Mouse (Mus musculus): ENCODE data around the gene Crlf1.
"Not testable (repeated sequence)": the region's sequence is repeated elsewhere in the genome, so short reads cannot be mapped to it uniquely, and the experiment has no call there.

Crlf1 gene

GRCm38 (mm10) chr8:70500386-70501301 is 7.7 kb downstream of the Crlf1 start:
- DNase-seq: peak; percentile 31 to 71

- no peak for DNase-seq
These were observed 9.0 kb downstream of the Crlf1 start for GRCm38 (mm10) chr8:70501820-70502529.

- no peak for DNase-seq
These were observed 9.6 kb downstream of the Crlf1 start for GRCm38 (mm10) chr8:70502540-70502939.

GRCm38 (mm10) chr8:70503062-70503750 is 10.2 kb downstream of the Crlf1 start:
- DNase-seq: peak; percentile 63 to 83

DNA sequence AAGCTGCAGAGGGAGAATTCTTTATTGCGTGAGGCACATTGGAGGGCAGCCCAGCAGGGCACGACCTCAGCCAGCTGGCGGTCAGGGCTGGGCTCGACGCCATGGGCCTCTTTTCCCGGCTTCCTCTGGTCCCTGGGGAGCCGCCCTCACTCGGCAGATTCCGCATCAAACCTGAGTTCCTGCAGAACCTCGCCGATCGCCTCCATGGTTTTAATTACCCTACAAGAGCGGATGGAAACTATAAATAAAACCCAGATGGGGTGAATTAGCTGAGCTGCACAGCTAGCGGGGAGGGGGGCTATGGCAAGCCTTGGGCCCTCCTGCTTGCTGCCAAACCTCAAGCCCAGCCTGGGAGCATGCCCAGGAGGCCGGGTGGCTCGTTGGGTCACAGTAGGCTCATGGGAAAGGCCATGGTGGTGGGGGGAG is 11.3 kb downstream of the Crlf1 start:
- peak; percentile 49 to 74 for DNase-seq

DNA sequence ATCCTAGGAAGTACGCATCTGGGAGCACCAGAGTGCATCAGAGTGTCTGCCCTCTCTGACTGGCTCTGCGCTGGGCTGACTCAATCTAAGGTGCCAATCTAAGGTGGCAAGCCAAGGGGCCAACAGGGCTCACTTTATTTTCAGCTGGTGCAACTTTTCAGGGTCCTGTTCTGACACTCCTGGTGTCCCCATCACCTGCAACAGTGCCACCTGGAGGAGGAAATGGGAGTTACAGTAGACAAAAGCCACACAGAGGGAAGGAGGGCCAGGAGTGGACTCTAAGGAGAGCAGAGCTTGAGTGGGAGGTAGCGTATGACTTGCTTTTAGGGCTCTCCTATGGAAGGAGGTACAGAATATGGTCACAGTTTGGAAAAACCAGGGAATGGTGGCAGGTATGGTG is 11.9 kb downstream of the Crlf1 start:
- peak; percentile 65 to 90 for DNase-seq

DNA sequence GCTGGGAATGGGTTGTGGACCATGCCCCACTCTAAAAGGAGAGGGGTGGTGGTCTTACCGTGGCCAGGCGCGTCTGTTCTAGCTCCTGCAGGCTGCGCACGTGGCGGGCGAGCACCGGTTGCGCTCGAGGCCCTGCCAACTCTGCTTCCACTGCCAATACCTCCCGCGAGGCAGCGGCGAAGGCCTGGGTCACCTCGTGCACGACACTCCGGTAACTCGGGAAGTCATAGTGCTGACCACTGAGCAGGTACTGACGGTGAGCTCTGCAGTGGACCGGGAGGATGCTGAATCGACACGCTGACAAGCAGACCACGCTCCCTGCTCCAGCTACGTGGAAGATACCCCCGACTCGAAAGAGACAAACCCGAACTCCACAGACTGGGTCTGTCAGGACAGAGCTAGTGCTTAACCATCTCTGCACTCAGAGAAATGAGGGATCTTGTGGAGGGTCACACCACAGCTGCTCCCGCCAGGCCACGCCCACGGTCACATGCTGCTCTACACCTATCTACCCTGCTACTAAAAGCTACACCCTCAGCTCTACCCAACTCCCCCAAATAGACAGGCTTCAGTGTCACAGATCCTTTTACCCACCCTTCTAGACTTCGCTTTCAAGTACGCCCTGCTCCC is 12.9 kb downstream of the Crlf1 start:
- peak in 1 of 2 experiments; percentile 36 for DNase-seq

DNA sequence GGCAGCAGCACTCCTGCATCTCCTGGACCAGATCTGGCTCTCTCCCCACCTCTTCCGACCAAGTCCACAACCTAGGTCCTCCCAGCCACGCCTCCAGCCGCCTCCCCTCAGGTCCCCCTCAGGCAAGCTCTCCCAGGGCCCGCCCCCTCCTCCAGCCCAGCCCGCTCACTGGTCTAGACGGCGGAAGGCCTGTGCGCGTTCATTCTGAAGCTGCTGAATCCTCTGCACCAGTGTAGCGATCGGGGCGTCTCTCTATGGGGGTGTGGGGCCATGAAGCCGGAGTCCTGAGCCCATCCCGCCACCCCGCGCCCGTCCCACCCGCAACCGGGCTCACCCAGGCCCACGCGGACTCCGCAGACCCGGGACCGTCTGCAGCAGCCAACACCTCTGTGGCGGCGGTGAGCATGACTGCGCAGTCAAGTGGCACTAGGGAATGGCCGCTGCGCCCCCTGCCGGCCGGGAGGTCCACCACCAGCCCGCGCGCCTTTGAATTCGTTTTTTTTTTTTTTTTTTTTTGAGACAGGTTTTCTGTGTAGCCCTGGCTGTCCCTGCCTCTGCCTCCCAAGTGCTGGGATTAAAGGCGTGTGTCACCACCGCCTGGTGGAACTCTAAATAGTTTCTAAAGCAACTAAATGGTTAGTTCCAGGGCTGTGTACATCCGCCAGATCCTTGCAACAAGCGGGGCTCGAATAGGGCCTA is 13.5 kb downstream of the Crlf1 start, which contains the start of gene Rex1bd:
Gene Rex1bd (minus strand): TSS at position 425 of the 699 bp plus-strand sequence.
- DNase-seq: peak; percentile 96 to 97

DNA sequence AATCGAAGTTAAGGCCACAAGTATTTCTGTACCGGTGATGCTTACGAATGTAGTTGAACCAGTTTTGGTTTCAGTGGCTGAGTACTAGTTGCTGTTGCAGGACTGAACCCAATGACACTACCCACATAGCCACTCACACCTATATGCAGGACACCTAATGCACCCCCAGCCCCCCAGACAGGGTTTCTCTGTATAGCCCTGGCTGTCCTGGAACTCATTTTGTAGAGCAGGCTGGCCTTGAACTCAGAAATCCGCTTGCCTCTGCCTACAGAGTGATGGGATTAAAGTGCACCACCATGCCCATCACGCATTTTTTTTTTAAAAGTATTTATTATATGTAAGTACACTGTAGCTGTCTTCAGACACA is 14.1 kb downstream of the Crlf1 start:
- no peak for DNase-seq

DNA sequence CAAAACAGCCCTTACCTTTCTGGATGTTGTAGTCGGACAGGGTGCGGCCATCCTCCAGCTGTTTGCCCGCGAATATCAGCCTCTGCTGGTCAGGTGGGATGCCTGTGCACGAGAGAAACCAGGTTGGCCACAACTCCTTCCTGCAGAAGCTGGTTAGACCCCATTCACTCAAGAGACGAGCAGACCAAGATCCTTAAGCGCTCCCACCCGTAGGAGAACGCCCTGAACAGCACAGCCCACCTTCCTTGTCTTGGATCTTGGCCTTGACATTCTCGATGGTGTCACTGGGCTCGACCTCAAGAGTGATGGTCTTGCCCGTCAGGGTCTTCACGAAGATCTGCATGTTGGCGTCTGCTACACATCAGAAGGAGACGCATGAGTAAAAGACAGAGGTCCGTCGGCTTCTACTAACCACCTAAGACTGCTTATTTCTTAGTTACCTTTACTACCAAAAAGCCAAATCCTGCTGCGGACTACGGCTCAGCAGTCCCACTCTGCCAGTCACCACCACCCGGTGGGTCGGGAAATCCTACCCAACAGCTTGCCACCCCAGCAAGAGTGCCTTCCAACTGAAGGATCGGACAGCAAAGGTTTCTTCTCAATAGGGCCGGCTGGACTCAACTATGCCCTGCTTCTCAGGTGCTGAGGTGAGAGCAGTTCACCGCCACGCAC is 16.5 kb downstream of the Crlf1 start:
- no peak for DNase-seq

DNA sequence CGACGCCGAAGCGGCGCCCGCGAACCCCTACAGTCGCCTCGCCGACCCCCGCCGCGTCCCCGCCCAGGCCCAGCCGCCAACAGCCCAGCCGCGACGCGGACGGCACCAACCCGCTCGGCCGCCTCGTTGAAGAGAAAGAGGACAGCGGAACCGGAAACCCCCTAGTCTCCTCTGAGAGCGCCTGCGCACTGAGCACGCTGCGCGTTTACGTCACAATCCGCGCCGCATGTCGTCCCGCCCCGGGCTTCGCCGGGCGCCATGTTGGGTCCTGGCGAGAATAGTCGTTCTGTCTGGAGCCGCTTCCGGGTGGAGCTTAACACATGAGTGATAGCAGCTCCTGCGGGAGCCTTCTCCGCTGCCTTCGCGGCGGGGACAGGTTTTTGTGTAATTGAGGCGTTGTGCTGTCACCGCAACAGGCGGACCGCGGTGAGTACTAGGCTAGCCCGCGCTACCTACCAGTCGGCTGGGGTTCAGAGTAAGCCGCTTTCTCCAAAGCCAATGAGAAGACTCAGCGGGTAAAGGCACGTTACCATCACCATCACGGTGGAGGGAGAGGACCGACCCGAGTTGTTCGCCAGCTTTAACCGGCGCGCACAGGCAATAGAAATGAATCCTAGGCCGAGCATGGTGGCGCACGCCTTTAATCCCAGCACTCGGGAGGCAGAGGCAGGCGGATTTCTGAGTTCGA is 17.4 kb downstream of the Crlf1 start, which contains the start of gene Uba52:
Gene Uba52 (minus strand): TSS at position 574 of the 688 bp plus-strand sequence.
- peak; percentile 97 for DNase-seq

GRCm38 (mm10) chr8:70511174-70511573 is 18.2 kb downstream of the Crlf1 start:
- DNase-seq: not testable (repeated sequence)

GRCm38 (mm10) chr8:70511770-70512169 is 18.8 kb downstream of the Crlf1 start:
- DNase-seq: no peak

- DNase-seq: no peak
These were observed 19.4 kb downstream of the Crlf1 start for GRCm38 (mm10) chr8:70512253-70512903.

DNA sequence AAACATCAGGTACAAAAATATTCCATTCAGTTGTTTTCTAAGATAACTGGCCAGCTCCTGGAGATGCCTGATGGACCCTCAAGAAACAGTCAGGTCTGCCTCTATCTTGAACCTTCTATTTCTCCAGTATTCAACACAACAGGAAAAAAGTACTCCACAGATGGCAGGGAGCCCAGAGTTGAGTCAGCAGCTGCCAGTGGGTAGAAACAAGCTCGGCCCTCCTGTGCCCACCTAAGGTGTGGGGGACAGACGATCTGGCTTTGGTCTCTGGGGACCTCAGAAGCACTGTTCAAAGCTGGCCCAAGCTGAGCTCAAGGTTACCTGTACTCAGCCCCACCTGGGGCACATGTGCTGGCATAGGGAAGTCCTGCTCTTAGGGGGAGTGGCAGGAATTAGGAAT is 20.5 kb downstream of the Crlf1 start:
- peak in 1 of 2 experiments; percentile 49 for DNase-seq

GRCm38 (mm10) chr8:70517940-70518643 is 25.1 kb downstream of the Crlf1 start:
- DNase-seq: no peak

GRCm38 (mm10) chr8:70519043-70519442 is 26.1 kb downstream of the Crlf1 start:
- no peak for DNase-seq

DNA sequence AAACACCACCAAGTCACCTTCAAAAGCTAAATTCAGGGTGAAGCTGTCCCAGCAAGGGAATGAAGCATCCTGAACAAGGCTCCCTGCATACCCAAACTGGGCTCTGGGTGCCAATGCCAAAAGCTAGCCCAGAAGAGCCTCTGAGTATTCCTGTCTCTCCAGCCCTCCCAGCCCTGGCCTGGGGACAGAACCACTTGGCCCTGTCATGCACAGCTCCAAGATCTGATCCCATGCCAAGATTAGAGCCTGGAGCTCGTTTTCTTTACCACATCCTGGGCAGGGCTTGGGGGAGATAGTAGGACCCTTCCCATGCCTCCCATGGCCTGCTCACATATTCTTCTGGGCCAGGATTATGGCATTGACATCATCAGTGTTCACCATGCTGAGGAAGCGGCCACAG is 26.6 kb downstream of the Crlf1 start:
- no peak for DNase-seq

GRCm38 (mm10) chr8:70522592-70523403 is 29.8 kb downstream of the Crlf1 start:
- DNase-seq: peak; percentile 96 to 97
